Mouse (Mus musculus) hindbrain, postnatal 0 days (tissue): ENCODE measurements around the gene Styx. TPM values are rescaled to one million over a fixed set of nuclear protein-coding genes. Genes with fewer than 3 reads are reported as not detected.

Experiments
- ATAC-seq: fragments of 200-750 bp; cut with Nextera tagmentation; 2 replicates; pipeline ENCODE4 v1.8.0; 2017; ENCODE audit warnings: mild to moderate bottlenecking, moderate TSS enrichment, moderate library complexity
- DNase-seq: peaks from one replicate; pipeline ENCODE4 v3.0.0-alpha.2; 2015; ENCODE audit warnings: low spot score
- H3K27ac ChIP-seq: fragments of 300-500 bp; sonication (generic); 2 replicates; pipeline ENCODE4 v1.5.1; 2014; ENCODE audit warnings: mild to moderate bottlenecking
- H3K27me3 ChIP-seq: fragments of 300-500 bp; sonication (generic); 2 replicates; pipeline ENCODE4 v1.6.1; 2014; ENCODE audit warnings: low read length, mixed read lengths; ENCODE audit not compliant: insufficient read depth
- H3K36me3 ChIP-seq: fragments of 300-500 bp; sonication (generic); 2 replicates; pipeline ENCODE4 v1.6.1; 2014; ENCODE audit warnings: low read length, mixed read lengths; ENCODE audit not compliant: insufficient read depth
- H3K4me1 ChIP-seq: fragments of 300-500 bp; sonication (generic); 2 replicates; pipeline ENCODE4 v1.6.1; 2014; ENCODE audit warnings: antibody characterized with exemption, low read length, mixed read lengths; ENCODE audit not compliant: insufficient read depth
- H3K4me2 ChIP-seq: fragments of 300-500 bp; sonication (generic); 2 replicates; pipeline ENCODE4 v1.6.1; 2014; ENCODE audit warnings: low read depth, mild to moderate bottlenecking, low read length, moderate library complexity, mixed read lengths
- H3K4me3 ChIP-seq: fragments of 300-500 bp; sonication (generic); 2 replicates; pipeline ENCODE4 v1.5.1; 2014; ENCODE audit warnings: low read length
- H3K9ac ChIP-seq: fragments of 300-500 bp; sonication (generic); replicated peaks from 2 replicates; pipeline ENCODE4 v1.6.1; 2014; ENCODE audit warnings: mild to moderate bottlenecking, low read length, moderate library complexity, mixed read lengths
- H3K9me3 ChIP-seq: fragments of 300-500 bp; sonication (generic); 2 replicates; pipeline ENCODE4 v1.6.1; 2016; ENCODE audit warnings: low read length, mixed read lengths
- CTCF ChIP-seq: IDR thresholded peaks from 2 replicates; pipeline ENCODE4 v1.5.1; 2016; ENCODE audit warnings: antibody characterized with exemption, control low read depth, low read depth
- WGBS: fragments of 180-500 bp; shearing (Covaris S2); extraction: QIAGEN DNeasy Blood & Tissue Kit; methylation state at CpG from one replicate; pipeline ENCODE4 v1.1.7; 2014; 5-methylcytosine and 5-hydroxymethylcytosine counted together
- polyA plus RNA-seq: library from polyadenylated mRNA; unstranded; fragments of >200 nt; fragmentation: Nextera tagmentation; extraction: Ambion mirVana; gene quantifications from 2 replicates; pipeline ENCODE4 v1.2.1, GENCODE M21; 2015
- total RNA-seq: library from RNA; depleted of rRNA; stranded (reverse); fragments of >200 nt; gene quantifications from 2 replicates; pipeline ENCODE4 v1.2.3, GENCODE M21; 2014

Gene Styx
- total and polyA plus RNA-seq, 2 experiments from 2014 or later = 20.7 to 72.4 TPM

GRCm38 (mm10) chr14:45310101-45310500 lies 40.8 kb upstream of the Styx start:
- H3K4me2 ChIP-seq = no peak overlapping the region
- 92% methylated on average over 14 of the region's 14 CpGs for WGBS
- H3K4me3 ChIP-seq = no peak overlapping the region
- no peaks in the 10 kb centered on the region for H3K27me3 ChIP-seq
- H3K36me3 ChIP-seq = no peaks in the 10 kb centered on the region
- no peak overlapping the region for H3K27ac ChIP-seq
- DNase-seq = no peak
- ATAC-seq = no peak
- TF ChIP-seq CTCF = no peak
- no peaks in the 10 kb centered on the region for H3K9me3 ChIP-seq
- H3K9ac ChIP-seq = no peak overlapping the region
- no peaks in the 10 kb centered on the region for H3K4me1 ChIP-seq

- peaks cover 6% of the 10 kb centered on the region; the same call in 1 of the 2 replicates for H3K4me1 ChIP-seq
- no peaks in the 10 kb centered on the region for H3K27me3 ChIP-seq
- H3K9me3 ChIP-seq = no peaks in the 10 kb centered on the region
- peak overlapping the region; percentile 94; the same call in 1 of the 2 replicates for H3K9ac ChIP-seq
- H3K27ac ChIP-seq = no peak overlapping the region
- WGBS = 76% methylated on average over 5 of the region's 5 CpGs
- peak overlapping the region; percentile 94 for H3K4me3 ChIP-seq
- H3K36me3 ChIP-seq = no peaks in the 10 kb centered on the region
- no peak for DNase-seq
- H3K4me2 ChIP-seq = peak overlapping the region; percentile 70
- ATAC-seq = no peak
- no peak for TF ChIP-seq CTCF
Observed at GRCm38 (mm10) chr14:45316927-45317326, 34.0 kb upstream of the Styx start.

DNA sequence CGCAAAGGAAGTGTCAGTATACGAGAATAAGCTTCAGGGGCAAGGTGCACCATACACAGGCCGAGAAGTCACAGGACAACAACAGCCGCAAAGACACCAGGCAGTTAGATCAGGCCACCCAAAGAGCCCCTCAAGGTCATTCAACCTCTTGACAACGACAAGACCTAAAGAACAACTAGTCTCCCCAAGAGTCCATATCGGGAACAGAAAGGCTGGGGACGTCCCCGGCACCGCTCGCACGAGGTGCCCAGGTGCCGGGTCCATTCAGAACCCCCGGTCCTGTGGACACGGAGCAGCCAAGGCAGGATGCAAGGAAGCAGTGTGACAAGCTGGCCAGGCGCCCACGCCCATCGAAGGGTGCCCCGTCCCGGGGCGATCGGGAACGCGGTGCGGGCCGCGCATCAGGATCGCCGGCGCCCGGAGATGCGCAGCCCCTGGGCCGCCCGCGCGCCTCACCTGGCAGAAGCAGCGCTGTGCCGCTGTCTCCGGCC lies 32.9 kb upstream of the Styx start:
- Histone ChIP-seq H3K4me3 (peak overlapping the region; percentile 94), H3K4me2 (peak overlapping the region; percentile 70), H3K36me3 (no peaks in the 10 kb centered on the region), H3K27me3 (no peaks in the 10 kb centered on the region), H3K9ac (peak overlapping the region; percentile 94), H3K9me3 (no peaks in the 10 kb centered on the region), H3K4me1 (peaks cover 6% of the 10 kb centered on the region; the same call in 1 of the 2 replicates), H3K27ac (peak overlapping the region; percentile 93)
- WGBS = under 1% methylated on average over 38 of the region's 38 CpGs
- no peak for TF ChIP-seq CTCF
- DNase-seq (no peak), ATAC-seq (no peak; the same call in 1 of the 2 replicates)

- WGBS = 2% methylated on average over 56 of the region's 74 CpGs
- H3K4me1 ChIP-seq = peaks cover 6% of the 10 kb centered on the region; the same call in 1 of the 2 replicates
- peak within 1 kb of the TSS; percentile 94 for H3K9ac ChIP-seq
- no peaks in the 10 kb centered on the region for H3K9me3 ChIP-seq
- H3K4me3 ChIP-seq = peak within 1 kb of the TSS; percentile 94
- peak within 1 kb of the TSS; percentile 93 for H3K27ac ChIP-seq
- ATAC-seq (peak; percentile 96), DNase-seq (peak; percentile 94)
- peak within 1 kb of the TSS; percentile 70 for H3K4me2 ChIP-seq
- no peaks in the 10 kb centered on the region for H3K27me3 ChIP-seq
- no peak for TF ChIP-seq CTCF
- no peaks in the 10 kb centered on the region for H3K36me3 ChIP-seq
Observed at GRCm38 (mm10) chr14:45318426-45319236, 32.3 kb upstream of the Styx start, which contains the start of gene Ero1l. TSS of gene Ero1l (minus strand) at chr14:45318771.

DNA sequence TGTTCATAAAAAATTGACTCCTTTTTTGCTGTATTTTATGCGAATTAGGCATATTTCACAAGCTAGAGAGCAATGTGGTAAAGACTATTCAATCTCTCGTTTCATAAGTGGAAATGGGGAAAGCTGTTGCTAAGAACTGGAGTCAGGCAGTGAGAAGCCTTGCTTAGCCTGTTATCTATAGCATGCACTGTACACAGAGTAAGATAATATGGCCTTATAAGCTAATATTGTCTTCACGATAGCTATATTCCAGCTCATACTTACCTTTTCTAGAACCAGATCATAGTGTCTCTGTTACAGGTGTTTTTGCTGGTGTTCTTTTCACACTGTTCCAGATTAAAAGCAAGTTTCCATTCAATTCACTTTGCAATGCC lies 31.7 kb upstream of the Styx start:
- no peaks in the 10 kb centered on the region for H3K9me3 ChIP-seq
- H3K36me3 ChIP-seq = no peaks in the 10 kb centered on the region
- H3K4me2 ChIP-seq = peak overlapping the region; percentile 70
- TF ChIP-seq CTCF = no peak
- ATAC-seq (no peak), DNase-seq (no peak)
- no peak overlapping the region; the same call in 1 of the 2 replicates for H3K9ac ChIP-seq
- H3K27ac ChIP-seq = peak overlapping the region; percentile 93; the same call in 1 of the 2 replicates
- H3K4me1 ChIP-seq = peaks cover 6% of the 10 kb centered on the region; the same call in 1 of the 2 replicates
- WGBS = 66% methylated on average over 3 of the region's 3 CpGs
- H3K27me3 ChIP-seq = no peaks in the 10 kb centered on the region
- no peak overlapping the region; the same call in 1 of the 2 replicates for H3K4me3 ChIP-seq

- no peak overlapping the region for H3K9ac ChIP-seq
- no peak overlapping the region for H3K27ac ChIP-seq
- no peaks in the 10 kb centered on the region for H3K27me3 ChIP-seq
- no peaks in the 10 kb centered on the region for H3K36me3 ChIP-seq
- peaks cover 6% of the 10 kb centered on the region; the same call in 1 of the 2 replicates for H3K4me1 ChIP-seq
- H3K4me2 ChIP-seq = no peak overlapping the region
- H3K4me3 ChIP-seq = no peak overlapping the region
- WGBS = 81% methylated on average over 4 of the region's 4 CpGs
- TF ChIP-seq CTCF = no peak
- DNase-seq = no peak
- H3K9me3 ChIP-seq = no peaks in the 10 kb centered on the region
- ATAC-seq = no peak
Observed at GRCm38 (mm10) chr14:45320111-45320510, 30.8 kb upstream of the Styx start.

DNA sequence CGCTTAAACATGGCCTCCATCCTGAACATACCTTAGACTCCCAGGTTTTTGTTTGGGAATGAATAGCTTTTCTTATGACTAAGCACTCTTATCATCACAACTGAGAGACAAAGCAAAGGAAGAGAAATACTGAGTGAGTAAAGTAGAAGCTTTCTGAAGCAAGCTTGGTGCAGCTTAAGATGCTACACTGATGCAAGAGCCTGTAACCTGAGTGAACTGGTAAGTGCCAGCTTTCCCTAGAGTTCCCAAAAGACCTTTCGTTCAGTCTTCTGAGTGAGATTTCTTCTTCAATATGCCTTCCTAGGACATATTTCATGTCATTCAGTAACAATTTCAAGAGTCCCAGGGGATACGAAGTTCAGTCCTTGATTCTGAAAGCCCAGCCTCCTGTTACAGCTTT lies 29.8 kb upstream of the Styx start:
- no peak for DNase-seq
- Histone ChIP-seq H3K9me3 (no peaks in the 10 kb centered on the region), H3K4me2 (no peak overlapping the region), H3K27me3 (no peaks in the 10 kb centered on the region), H3K36me3 (no peaks in the 10 kb centered on the region), H3K4me3 (no peak overlapping the region), H3K27ac (no peak overlapping the region), H3K4me1 (peaks cover 6% of the 10 kb centered on the region; the same call in 1 of the 2 replicates), H3K9ac (no peak overlapping the region)
- no peak for TF ChIP-seq CTCF
- ATAC-seq = no peak
- WGBS = 88% methylated on average over 3 of the region's 3 CpGs
